ENCODE assay signal across 17 mouse cellular contexts in genomic region chr11:5533108-5533507, GRCm38 (mm10). TPM values are rescaled to one million over a fixed set of nuclear protein-coding genes. Genes with fewer than 3 reads are reported as not detected.
DNase-seq lines count a peak whose midpoint lies in the region; ATAC-seq and TF ChIP-seq lines count a peak whose summit lies in the region.
"Had no signal": no experiment of that assay in that cellular context is flagged by ENCODE, and none has a peak within 500 bp of the region (broad histone marks: within the 10 kb centered on the region; RNA-seq: fewer than 3 reads in every experiment).

No protein-coding gene starts in this region.

- no peak overlapping the region for H3K9ac ChIP-seq in lung, embryonic 16.5 days (ENCODE audit: low read length)
- H3K9ac ChIP-seq in liver, embryonic 11.5 days (ENCODE audit: low read depth, low read length), result no peak overlapping the region
- H3K9ac ChIP-seq in stomach, postnatal 0 days (ENCODE audit: low read length), result no peak overlapping the region

- peaks cover 43% of the 10 kb centered on the region for H3K36me3 ChIP-seq in lung, embryonic 16.5 days (ENCODE audit: control insufficient read depth, insufficient read depth, low read length)
- peaks cover 39% of the 10 kb centered on the region for H3K36me3 ChIP-seq in liver, embryonic 11.5 days (ENCODE audit: control insufficient read depth, insufficient read depth, low read length)
- peaks cover 25% of the 10 kb centered on the region for H3K36me3 ChIP-seq in stomach, postnatal 0 days (ENCODE audit: control insufficient read depth, insufficient read depth, low read length)

- peak overlapping the region; percentile 66 for H3K4me3 ChIP-seq in gastrocnemius, adult 2 months
- no peak overlapping the region for H3K4me3 ChIP-seq in lung, embryonic 16.5 days (ENCODE audit: low read length)
- no peak overlapping the region for H3K4me3 ChIP-seq in liver, embryonic 11.5 days (ENCODE audit: low read depth, low read length)
- H3K4me3 ChIP-seq in stomach, postnatal 0 days (ENCODE audit: low read depth, low read length), result no peak overlapping the region
- H3K4me3 ChIP-seq: forebrain, embryonic 10.5 days; midbrain, embryonic 10.5 days had no signal

- peak; percentile 58 for DNase-seq in gastrocnemius, adult 2 months
- no peak for DNase-seq in gastrocnemius, postnatal 36 days
- no peak for DNase-seq in lung, postnatal 14 days
- no peak for DNase-seq in liver, embryonic 11.5 days (ENCODE audit: low spot score)
- DNase-seq in stomach, postnatal 0 days (ENCODE audit: low spot score), result peak; percentile 47
- no peak for DNase-seq in cerebellum, postnatal 36 days
- DNase-seq in adipocyte (ENCODE audit: low spot score), result no peak
- DNase-seq: cerebellum, adult 8-10 months; gastrocnemius, postnatal 10 days; thymus, adult 2 months had no signal

- intact Hi-C loops in gastrocnemius, adult 2 months (cut with DNase I), result no loop called here
- intact Hi-C loops in gastrocnemius, postnatal 36 days (cut with DNase I), result no loop called here

- no peak overlapping the region for H3K4me2 ChIP-seq in lung, embryonic 16.5 days (ENCODE audit: low read depth, low read length)
- no peak overlapping the region for H3K4me2 ChIP-seq in liver, embryonic 11.5 days
- H3K4me2 ChIP-seq in stomach, postnatal 0 days (replicated peaks; ENCODE audit: low read depth), result no peak overlapping the region

- no peaks in the 10 kb centered on the region for H3K9me3 ChIP-seq in lung, embryonic 16.5 days (ENCODE audit: control insufficient read depth, low read length)
- no peaks in the 10 kb centered on the region for H3K9me3 ChIP-seq in liver, embryonic 11.5 days (ENCODE audit: control insufficient read depth, low read length)
- no peaks in the 10 kb centered on the region for H3K9me3 ChIP-seq in stomach, postnatal 0 days (ENCODE audit: control insufficient read depth, low read length)
- H3K9me3 ChIP-seq: forebrain, embryonic 10.5 days; midbrain, embryonic 10.5 days had no signal

- no peaks in the 10 kb centered on the region for H3K27me3 ChIP-seq in lung, embryonic 16.5 days (ENCODE audit: control insufficient read depth, insufficient read depth, low read depth, low read length)
- H3K27me3 ChIP-seq in liver, embryonic 11.5 days (replicated peaks; ENCODE audit: control insufficient read depth, insufficient read depth, low read length), result no peaks in the 10 kb centered on the region
- H3K27me3 ChIP-seq in stomach, postnatal 0 days (ENCODE audit: control insufficient read depth, insufficient read depth, low read length), result no peaks in the 10 kb centered on the region

- H3K4me1 ChIP-seq in lung, embryonic 16.5 days (replicated peaks; ENCODE audit: control insufficient read depth, insufficient read depth, low read length), result no peaks in the 10 kb centered on the region
- H3K4me1 ChIP-seq in liver, embryonic 11.5 days (replicated peaks; ENCODE audit: control insufficient read depth, insufficient read depth, low read length), result no peaks in the 10 kb centered on the region
- H3K4me1 ChIP-seq in stomach, postnatal 0 days (replicated peaks; ENCODE audit: control insufficient read depth, insufficient read depth), result no peaks in the 10 kb centered on the region

- H3K27ac ChIP-seq in gastrocnemius, adult 2 months, result peak overlapping the region; percentile 89
- no peak overlapping the region for H3K27ac ChIP-seq in lung, embryonic 16.5 days (ENCODE audit: low read length)
- no peak overlapping the region for H3K27ac ChIP-seq in liver, embryonic 11.5 days (ENCODE audit: low read depth, low read length)
- no peak overlapping the region for H3K27ac ChIP-seq in stomach, postnatal 0 days (replicated peaks)
- H3K27ac ChIP-seq: forebrain, embryonic 10.5 days; midbrain, embryonic 10.5 days had no signal

- 70% methylated on average over 5 of the region's 5 CpGs for WGBS in lung, embryonic 16.5 days
- 89% methylated on average over 5 of the region's 5 CpGs for WGBS in liver, embryonic 11.5 days
- WGBS in stomach, postnatal 0 days, result 73% methylated on average over 5 of the region's 5 CpGs

- 0 out of 2 replicates have a peak, but pooled peaks have one; percentile 23 for ATAC-seq in lung, embryonic 16.5 days (ENCODE audit: low read depth)
- peak; percentile 36 for ATAC-seq in liver, embryonic 11.5 days (replicated peaks; ENCODE audit: low FRiP score)
- peak; percentile 87 for ATAC-seq in stomach, postnatal 0 days (ENCODE audit: low FRiP score, low TSS enrichment)

- peak; percentile 63 for TF ChIP-seq CTCF in gastrocnemius, adult 2 months (IDR thresholded peaks at IDR 0.05)
- peak; percentile 59 for TF ChIP-seq CTCF in stomach, postnatal 0 days (IDR thresholded peaks at IDR 0.05; ENCODE audit: low read depth)

- TF ChIP-seq EP300 in stomach, postnatal 0 days (optimal IDR thresholded peaks at IDR 0.05), result no peak

RNA-seq across cellular contexts. Expression of gene Ccdc117, which starts 8.9 kb away (rescaled TPM):
- 10 to 100 TPM; 16.3 to 30.0 TPM for total RNA-seq in gastrocnemius, adult 2 months (2021)
- 10 to 100 TPM; 15.6 to 15.9 TPM for total RNA-seq in gastrocnemius, postnatal 36 days (2021)
- polyA plus RNA-seq in lung, embryonic 16.5 days (2015; fragmentation: Nextera tagmentation; extraction: Ambion mirVana), result 18.0 and 18.6 TPM in 2 replicates
- polyA plus RNA-seq in liver, embryonic 11.5 days (2014; fragmentation: Nextera tagmentation; extraction: Ambion mirVana), result 22.3 and 24.6 TPM in 2 replicates
- 8.7 and 9.2 TPM in 2 replicates for polyA plus RNA-seq in stomach, postnatal 0 days (2015; fragmentation: Nextera tagmentation; extraction: Ambion mirVana)

RNA-seq across cellular contexts. Expression of gene Xbp1, which starts 12.6 kb away (rescaled TPM):
- total RNA-seq in gastrocnemius, adult 2 months (2021), result 10 to 100 TPM; 64.5 to 70.5 TPM
- total RNA-seq in gastrocnemius, postnatal 36 days (2021), result 10 to 100 TPM; 49.4 to 66.7 TPM
- 201 and 221 TPM in 2 replicates for polyA plus RNA-seq in lung, embryonic 16.5 days (2015; fragmentation: Nextera tagmentation; extraction: Ambion mirVana)
- 149 TPM in 2 replicates for polyA plus RNA-seq in liver, embryonic 11.5 days (2014; fragmentation: Nextera tagmentation; extraction: Ambion mirVana)
- polyA plus RNA-seq in stomach, postnatal 0 days (2015; fragmentation: Nextera tagmentation; extraction: Ambion mirVana), result 221 and 223 TPM in 2 replicates

RNA-seq across cellular contexts. Expression of gene Ankrd36, which starts 36.4 kb away (rescaled TPM):
- not detected for total RNA-seq in gastrocnemius, adult 2 months (2021)
- total RNA-seq in gastrocnemius, postnatal 36 days (2021), result not detected
- polyA plus RNA-seq in lung, embryonic 16.5 days (2015; fragmentation: Nextera tagmentation; extraction: Ambion mirVana), result 0.04 TPM in 1 of 2 replicates, not detected in the other
- polyA plus RNA-seq in liver, embryonic 11.5 days (2014; fragmentation: Nextera tagmentation; extraction: Ambion mirVana), result 0.73 and 0.82 TPM in 2 replicates
- polyA plus RNA-seq in stomach, postnatal 0 days (2015; fragmentation: Nextera tagmentation; extraction: Ambion mirVana), result not detected in 2 replicates
- total RNA-seq: gastrocnemius, postnatal 10 days had no signal
- polyA plus RNA-seq: brain, embryonic 14.5 days; embryonic facial prominence, embryonic 11.5 days; forebrain, embryonic 10.5 days; hindbrain, embryonic 11.5 days; limb, embryonic 11.5 days; thymus, adult 2 months had no signal

Comparison
In these comparisons a context has a peak if more than half of its experiments do, and no peak if none do; other contexts are left out.
1. DNase-seq: peak in gastrocnemius, adult 2 months (single experiment) and stomach, postnatal 0 days (single experiment); none in gastrocnemius, postnatal 36 days (0 of 2), lung, postnatal 14 days (single experiment), liver, embryonic 11.5 days (single experiment), cerebellum, postnatal 36 days (0 of 2) and adipocyte (single experiment).
2. ATAC-seq: peak in every context shown above with its lines; median percentile 87 in stomach, postnatal 0 days; 36 in liver, embryonic 11.5 days; 23 in lung, embryonic 16.5 days.